Mouse (Mus musculus) stomach, embryonic 15.5 days (tissue): ENCODE data around the gene Diexf. TPM values are rescaled to one million over a fixed set of nuclear protein-coding genes. Genes with fewer than 3 reads are reported as not detected.

Source experiments
- ATAC-seq: fragments of 200-750 bp; cut with Nextera tagmentation; 2 replicates; pipeline ENCODE4 v1.8.0; 2017; ENCODE audit warnings: low read depth, moderate number of reproducible peaks, moderate TSS enrichment; ENCODE audit not compliant: insufficient read depth, low FRiP score
- H3K27ac ChIP-seq: fragments of 300-500 bp; sonication (generic); 2 replicates; pipeline ENCODE4 v1.5.1; 2015; ENCODE audit warnings: mild to moderate bottlenecking, inconsistent platforms
- H3K27me3 ChIP-seq: fragments of 300-500 bp; sonication (generic); replicated peaks from 2 replicates; pipeline ENCODE4 v1.6.1; 2015; ENCODE audit warnings: inconsistent platforms
- H3K36me3 ChIP-seq: fragments of 300-500 bp; sonication (generic); 2 replicates; pipeline ENCODE4 v1.6.1; 2015; ENCODE audit warnings: inconsistent platforms
- H3K4me1 ChIP-seq: fragments of 300-500 bp; sonication (generic); 2 replicates; pipeline ENCODE4 v1.6.1; 2015; ENCODE audit warnings: inconsistent platforms
- H3K4me2 ChIP-seq: fragments of 300-500 bp; sonication (generic); 2 replicates; pipeline ENCODE4 v1.6.1; 2015; ENCODE audit warnings: mild to moderate bottlenecking, inconsistent platforms
- H3K4me3 ChIP-seq: fragments of 300-500 bp; sonication (generic); replicated peaks from 2 replicates; pipeline ENCODE4 v1.5.1; 2015; ENCODE audit warnings: inconsistent platforms
- H3K9ac ChIP-seq: fragments of 300-500 bp; sonication (generic); 2 replicates; pipeline ENCODE4 v1.6.1; 2015; ENCODE audit warnings: inconsistent platforms
- H3K9me3 ChIP-seq: fragments of 300-500 bp; sonication (generic); 2 replicates; pipeline ENCODE4 v1.6.1; 2016; ENCODE audit warnings: inconsistent platforms
- WGBS: fragments of 180-500 bp; shearing (Covaris S2); methylation state at CpG from one replicate; pipeline ENCODE4 v1.1.7; 2015; 5-methylcytosine and 5-hydroxymethylcytosine counted together
- polyA plus RNA-seq: library from polyadenylated mRNA; unstranded; fragments of >200 nt; fragmentation: Nextera tagmentation; extraction: Ambion mirVana; gene quantifications from 2 replicates; pipeline ENCODE4 v1.2.1, GENCODE M21; 2015

Gene Diexf
- polyA plus RNA-seq, 1 experiment from 2014 or later: 6.8 TPM

GRCm38 (mm10) chr1:193156316-193157110, 26.4 kb upstream of the Diexf start:
- H3K9ac ChIP-seq: no peak overlapping the region
- WGBS: 46% methylated on average over 15 of the region's 15 CpGs
- H3K36me3 ChIP-seq: no peaks in the 10 kb centered on the region
- peak overlapping the region; percentile 65 for H3K27ac ChIP-seq
- ATAC-seq: no peak
- peaks cover 7% of the 10 kb centered on the region; the same call in 1 of the 2 replicates for H3K27me3 ChIP-seq
- no peak overlapping the region for H3K4me3 ChIP-seq
- H3K4me2 ChIP-seq: peak overlapping the region; percentile 34
- no peaks in the 10 kb centered on the region for H3K9me3 ChIP-seq
- H3K4me1 ChIP-seq: peaks cover 36% of the 10 kb centered on the region

GRCm38 (mm10) chr1:193153561-193153960, 23.5 kb upstream of the Diexf start:
- no peaks in the 10 kb centered on the region for H3K36me3 ChIP-seq
- H3K27ac ChIP-seq: peak overlapping the region; percentile 82
- H3K4me1 ChIP-seq: peaks cover 17% of the 10 kb centered on the region
- peak overlapping the region; percentile 60 for H3K4me2 ChIP-seq
- H3K9ac ChIP-seq: peak overlapping the region; percentile 43
- peaks cover 7% of the 10 kb centered on the region; the same call in 1 of the 2 replicates for H3K27me3 ChIP-seq
- no peaks in the 10 kb centered on the region for H3K9me3 ChIP-seq
- ATAC-seq: peak; percentile 44
- H3K4me3 ChIP-seq: peak overlapping the region; percentile 51
- WGBS: 27% methylated on average over 16 of the region's 16 CpGs

DNA sequence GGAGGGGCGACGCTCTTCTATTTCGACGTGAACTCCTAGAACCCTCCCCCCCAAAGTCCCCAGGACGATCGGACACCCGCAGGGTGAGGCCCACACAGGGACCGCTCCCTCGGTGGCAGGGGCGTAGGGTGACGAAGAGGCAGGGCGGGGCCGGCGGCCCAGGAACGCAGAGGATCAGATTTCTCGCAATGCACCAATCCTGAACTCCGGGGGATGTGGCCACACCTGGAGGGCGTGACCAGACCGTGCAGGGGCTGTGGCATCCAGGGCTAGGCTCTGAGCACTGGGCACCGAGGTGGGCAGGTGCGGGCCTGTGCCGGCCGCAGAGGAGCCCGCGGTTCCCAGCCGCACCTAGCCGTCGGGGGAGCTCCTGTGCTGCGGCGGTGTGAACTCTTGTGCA, 22.8 kb upstream of the Diexf start, which contains the start of gene Irf6:
TSS of gene Irf6 (plus strand) at position 240 of the 400 bp plus-strand sequence.
- H3K9ac ChIP-seq: peak within 1 kb of the TSS; percentile 43
- peak within 1 kb of the TSS; percentile 51 for H3K4me3 ChIP-seq
- H3K27ac ChIP-seq: peak within 1 kb of the TSS; percentile 82
- 4% methylated on average over 30 of the region's 30 CpGs for WGBS
- no peaks in the 10 kb centered on the region for H3K36me3 ChIP-seq
- H3K27me3 ChIP-seq: peaks cover 7% of the 10 kb centered on the region; the same call in 1 of the 2 replicates
- peaks cover 17% of the 10 kb centered on the region for H3K4me1 ChIP-seq
- H3K9me3 ChIP-seq: no peaks in the 10 kb centered on the region
- H3K4me2 ChIP-seq: peak within 1 kb of the TSS; percentile 60
- ATAC-seq: peak; percentile 97

DNA sequence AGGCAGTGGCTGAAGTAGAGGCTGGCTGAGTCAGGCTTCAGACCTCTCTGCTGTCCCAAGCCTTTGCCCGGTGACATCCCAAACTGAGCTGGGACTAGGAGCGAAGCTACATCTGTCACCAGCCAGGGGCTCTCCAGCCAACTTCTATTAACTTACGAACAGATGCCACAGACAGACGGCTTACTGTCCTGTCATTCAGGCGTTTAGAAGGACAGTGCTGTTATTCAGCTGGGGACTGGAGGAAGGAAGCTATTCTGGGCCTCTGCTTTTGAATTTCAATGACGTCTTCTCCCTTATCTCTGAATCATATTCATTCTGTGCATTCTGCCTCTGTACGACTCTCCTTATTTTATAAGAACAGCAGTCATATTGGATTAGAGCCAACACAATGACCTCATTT, 21.1 kb upstream of the Diexf start:
- H3K36me3 ChIP-seq: no peaks in the 10 kb centered on the region
- no peak overlapping the region for H3K9ac ChIP-seq
- H3K4me2 ChIP-seq: no peak overlapping the region
- peaks cover 7% of the 10 kb centered on the region; the same call in 1 of the 2 replicates for H3K27me3 ChIP-seq
- H3K4me1 ChIP-seq: peaks cover 7% of the 10 kb centered on the region; the same call in 1 of the 2 replicates
- no peak overlapping the region for H3K4me3 ChIP-seq
- H3K27ac ChIP-seq: no peak overlapping the region
- no peaks in the 10 kb centered on the region for H3K9me3 ChIP-seq
- no peak for ATAC-seq
- 38% methylated on average over 7 of the region's 7 CpGs for WGBS

DNA sequence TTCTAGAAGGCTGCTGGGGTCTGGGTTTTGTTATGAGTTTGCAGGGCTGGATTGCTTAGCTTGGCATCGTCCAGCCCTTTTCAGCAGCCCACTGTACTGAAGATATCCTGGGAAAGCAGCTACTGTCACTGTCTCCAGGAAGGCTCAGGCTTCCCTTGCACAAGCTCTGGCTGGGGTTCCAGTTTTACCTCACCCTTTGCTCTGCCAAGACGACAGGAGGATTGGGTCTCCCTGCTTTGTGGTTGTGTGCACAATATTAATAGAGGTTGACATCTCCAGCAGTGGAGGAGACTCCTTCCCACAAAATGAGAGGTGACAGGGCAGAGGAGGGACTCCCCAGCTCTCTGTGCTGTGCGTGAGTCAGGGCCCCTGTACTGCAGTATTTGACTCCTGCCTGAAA, 19.2 kb upstream of the Diexf start:
- WGBS: 65% methylated on average over 3 of the region's 3 CpGs
- Histone ChIP-seq H3K4me1 (peaks cover 7% of the 10 kb centered on the region; the same call in 1 of the 2 replicates), H3K27ac (no peak overlapping the region), H3K4me3 (no peak overlapping the region), H3K4me2 (no peak overlapping the region), H3K9ac (no peak overlapping the region), H3K27me3 (peaks cover 7% of the 10 kb centered on the region; the same call in 1 of the 2 replicates), H3K9me3 (no peaks in the 10 kb centered on the region), H3K36me3 (no peaks in the 10 kb centered on the region)
- ATAC-seq: no peak

- H3K9ac ChIP-seq: no peak overlapping the region
- no peaks in the 10 kb centered on the region; the same call in 1 of the 2 replicates for H3K4me1 ChIP-seq
- no peaks in the 10 kb centered on the region for H3K9me3 ChIP-seq
- no peaks in the 10 kb centered on the region for H3K27me3 ChIP-seq
- no peak overlapping the region for H3K4me2 ChIP-seq
- H3K36me3 ChIP-seq: no peaks in the 10 kb centered on the region
- WGBS: 81% methylated on average over 1 of the region's 1 CpGs
- no peak overlapping the region for H3K27ac ChIP-seq
- H3K4me3 ChIP-seq: no peak overlapping the region
- ATAC-seq: no peak
Measured at GRCm38 (mm10) chr1:193146416-193146815, 16.3 kb upstream of the Diexf start.

DNA sequence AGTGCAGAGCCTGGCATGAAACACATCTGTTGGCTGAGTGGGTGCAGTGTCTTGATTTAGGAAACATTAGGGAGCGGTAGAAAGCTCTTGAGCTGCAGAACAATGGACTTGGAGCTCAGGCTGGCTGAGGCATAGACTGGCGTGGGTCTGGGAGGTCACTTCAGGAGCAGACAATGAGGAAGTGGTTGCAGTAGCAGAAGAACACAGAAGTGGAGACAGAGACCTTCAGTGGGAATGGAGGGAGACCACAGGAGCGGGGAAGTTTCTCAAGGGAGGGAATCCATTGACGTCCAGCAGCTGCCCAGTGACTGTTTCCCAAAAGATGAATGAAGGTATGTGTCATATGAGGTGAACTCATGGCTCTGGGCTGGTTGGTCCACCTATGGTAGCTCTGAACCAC, 15.0 kb upstream of the Diexf start:
- no peaks in the 10 kb centered on the region for H3K27me3 ChIP-seq
- no peaks in the 10 kb centered on the region; the same call in 1 of the 2 replicates for H3K4me1 ChIP-seq
- WGBS: 70% methylated on average over 4 of the region's 4 CpGs
- no peaks in the 10 kb centered on the region for H3K9me3 ChIP-seq
- H3K4me3 ChIP-seq: no peak overlapping the region
- H3K27ac ChIP-seq: no peak overlapping the region
- ATAC-seq: no peak
- H3K4me2 ChIP-seq: no peak overlapping the region
- H3K36me3 ChIP-seq: no peaks in the 10 kb centered on the region
- no peak overlapping the region for H3K9ac ChIP-seq

- H3K27me3 ChIP-seq: no peaks in the 10 kb centered on the region
- no peaks in the 10 kb centered on the region for H3K9me3 ChIP-seq
- H3K4me1 ChIP-seq: no peaks in the 10 kb centered on the region; the same call in 1 of the 2 replicates
- ATAC-seq: no peak
- no peak overlapping the region for H3K4me3 ChIP-seq
- H3K27ac ChIP-seq: no peak overlapping the region
- H3K9ac ChIP-seq: no peak overlapping the region
- no peaks in the 10 kb centered on the region for H3K36me3 ChIP-seq
- H3K4me2 ChIP-seq: no peak overlapping the region
- WGBS: 84% methylated on average over 6 of the region's 6 CpGs
Measured at GRCm38 (mm10) chr1:193144516-193144915, 14.4 kb upstream of the Diexf start.

GRCm38 (mm10) chr1:193142517-193143062, 12.5 kb upstream of the Diexf start:
- ATAC-seq: no peak
- Histone ChIP-seq H3K9me3 (no peaks in the 10 kb centered on the region), H3K4me1 (no peaks in the 10 kb centered on the region; the same call in 1 of the 2 replicates), H3K9ac (no peak overlapping the region), H3K4me2 (no peak overlapping the region), H3K27me3 (no peaks in the 10 kb centered on the region), H3K4me3 (no peak overlapping the region), H3K36me3 (no peaks in the 10 kb centered on the region), H3K27ac (no peak overlapping the region)
- 75% methylated on average over 8 of the region's 8 CpGs for WGBS

- no peak for ATAC-seq
- WGBS: 69% methylated on average over 7 of the region's 7 CpGs
- Histone ChIP-seq H3K4me3 (no peak overlapping the region), H3K4me1 (no peaks in the 10 kb centered on the region; the same call in 1 of the 2 replicates), H3K9me3 (no peaks in the 10 kb centered on the region), H3K9ac (no peak overlapping the region), H3K36me3 (no peaks in the 10 kb centered on the region), H3K4me2 (no peak overlapping the region), H3K27me3 (no peaks in the 10 kb centered on the region), H3K27ac (peak overlapping the region; percentile 74)
Measured at GRCm38 (mm10) chr1:193141118-193141517, 11.0 kb upstream of the Diexf start.

GRCm38 (mm10) chr1:193138669-193139068, 8.6 kb upstream of the Diexf start:
- Histone ChIP-seq H3K4me1 (no peaks in the 10 kb centered on the region; the same call in 1 of the 2 replicates), H3K4me2 (no peak overlapping the region), H3K27ac (no peak overlapping the region), H3K27me3 (no peaks in the 10 kb centered on the region), H3K4me3 (no peak overlapping the region), H3K9ac (no peak overlapping the region), H3K9me3 (no peaks in the 10 kb centered on the region), H3K36me3 (no peaks in the 10 kb centered on the region)
- 0 out of 2 replicates have a peak, but pooled peaks have one; percentile 53 for ATAC-seq
- 34% methylated on average over 3 of the region's 3 CpGs for WGBS

- no peak for ATAC-seq
- no peaks in the 10 kb centered on the region for H3K36me3 ChIP-seq
- H3K27ac ChIP-seq: no peak overlapping the region
- no peaks in the 10 kb centered on the region for H3K9me3 ChIP-seq
- H3K4me3 ChIP-seq: no peak overlapping the region
- no peaks in the 10 kb centered on the region for H3K27me3 ChIP-seq
- H3K9ac ChIP-seq: no peak overlapping the region
- H3K4me1 ChIP-seq: no peaks in the 10 kb centered on the region; the same call in 1 of the 2 replicates
- H3K4me2 ChIP-seq: no peak overlapping the region
- WGBS: 34% methylated on average over 7 of the region's 7 CpGs
Measured at GRCm38 (mm10) chr1:193138087-193138486, 8.0 kb upstream of the Diexf start.
